Mouse (Mus musculus): ENCODE results near the gene Dlx5.

DNA sequence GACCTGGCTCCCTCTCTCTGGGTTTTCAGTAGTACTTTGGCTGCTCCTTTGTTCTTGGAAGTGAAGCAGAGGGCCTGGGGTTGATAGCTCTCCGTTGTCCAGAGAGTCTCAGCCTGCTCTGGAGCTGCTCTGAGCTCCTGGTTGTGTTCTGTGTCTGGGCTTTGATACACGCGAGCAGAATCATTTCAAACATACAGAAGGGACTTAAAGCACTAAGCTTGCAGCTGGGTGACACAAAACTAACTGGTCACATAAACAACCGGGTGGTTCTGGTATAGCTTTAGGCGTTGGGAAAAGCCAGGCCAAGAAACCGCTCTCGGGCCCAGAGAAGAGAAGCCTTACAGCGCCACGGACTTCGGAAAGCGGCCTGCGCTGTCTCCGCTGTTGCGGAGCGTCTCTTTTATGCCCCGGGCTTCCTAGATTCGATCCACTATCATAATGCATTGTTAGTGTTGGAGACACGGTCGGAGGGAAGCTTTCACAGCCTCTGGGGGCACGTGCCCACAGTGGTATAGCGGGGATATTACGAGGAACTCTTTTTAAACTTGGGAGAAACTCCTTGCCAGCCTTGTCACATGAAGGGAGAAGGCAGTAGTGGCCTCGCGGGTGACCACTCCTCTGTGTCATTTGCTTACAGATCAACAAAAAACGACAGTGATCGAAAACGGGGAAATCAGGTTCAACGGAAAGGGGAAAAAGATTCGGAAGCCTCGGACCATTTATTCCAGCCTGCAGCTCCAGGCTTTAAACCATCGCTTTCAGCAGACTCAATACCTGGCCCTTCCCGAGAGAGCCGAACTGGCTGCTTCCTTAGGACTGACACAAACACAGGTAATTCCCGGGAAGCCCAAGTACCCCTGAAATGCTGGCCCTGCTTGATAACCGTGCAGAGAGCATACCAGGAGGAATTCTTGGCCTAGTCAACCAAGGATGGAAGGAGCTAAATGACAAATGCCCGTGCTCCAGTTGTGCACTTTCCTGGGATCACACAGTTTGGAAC is 17.1 kb downstream of the Dlx5 start:
- TF ChIP-seq RAD21 (IDR thresholded peaks at IDR 0.05; ENCODE audit: low read depth, low read length), result no peak
- no peak for TF ChIP-seq ZKSCAN1 (IDR thresholded peaks at IDR 0.05; ENCODE audit: borderline replicate concordance, low read depth, low read length)
- no peak for TF ChIP-seq POLR2A (IDR thresholded peaks at IDR 0.05; ENCODE audit: low read depth, low read length)
- TF ChIP-seq EP300 (IDR thresholded peaks at IDR 0.05; ENCODE audit: low read length), result no peak
- TF ChIP-seq GABPA (IDR thresholded peaks at IDR 0.05; ENCODE audit: insufficient replicate concordance, low read depth, low read length), result no peak
- TF ChIP-seq CTCF (conservative IDR thresholded peaks at IDR 0.05 in 1 of 2, IDR thresholded peaks at IDR 0.05 in 1 of 2; ENCODE audit: low read depth in 2 of 2, low read length in 2 of 2), result no peak
- no peak for TF ChIP-seq ZNF384 (IDR thresholded peaks at IDR 0.05; ENCODE audit: low read depth, low read length)
- TF ChIP-seq MEF2A (IDR thresholded peaks at IDR 0.05; ENCODE audit: borderline replicate concordance, low read depth, low read length), result no peak
- no peak for TF ChIP-seq UBTF (IDR thresholded peaks at IDR 0.05; ENCODE audit: low read depth, low read length)
- TF ChIP-seq HCFC1 (IDR thresholded peaks at IDR 0.05; ENCODE audit: low read depth, low read length), result no peak
- no peak for TF ChIP-seq POLR2AphosphoS2 (IDR thresholded peaks at IDR 0.05; ENCODE audit: low read depth, low read length)
- no peak for TF ChIP-seq TCF12 (IDR thresholded peaks at IDR 0.05; ENCODE audit: low read depth, low read length)
- TF ChIP-seq RCOR1 (conservative IDR thresholded peaks at IDR 0.05; ENCODE audit: low read depth, low read length), result no peak

Data from CH12.LX (cell line).